In genomic region chr3:109561776-109562175, GRCm38 (mm10) we compare ENCODE assay signal across 22 mouse cellular contexts.
DNase-seq lines count a peak whose midpoint lies in the region; ATAC-seq and TF ChIP-seq lines count a peak whose summit lies in the region.
"Had no signal": no experiment of that assay in that cellular context is flagged by ENCODE, and none has a peak within 500 bp of the region (broad histone marks: within the 10 kb centered on the region; RNA-seq: fewer than 3 reads in every experiment).

No protein-coding gene starts in this region.

- peak; percentile 22 for DNase-seq in kidney, adult 2 months
- DNase-seq in kidney, postnatal 4 days, result no peak
- peak; percentile 85 for DNase-seq in midbrain, embryonic 11.5 days (ENCODE audit: low spot score, missing footprints)
- DNase-seq in hindbrain, embryonic 11.5 days (ENCODE audit: low spot score), result no peak
- DNase-seq in stomach, postnatal 0 days (ENCODE audit: low spot score), result no peak
- no peak for DNase-seq in gastrocnemius, adult 2 months
- DNase-seq: adrenal gland, postnatal 36 days; kidney, postnatal 36 days; lung, adult 18-20 months; lung, postnatal 10 days; right cerebral cortex, adult 18-20 months; right cerebral cortex, postnatal 4 days; thymus, postnatal 36 days had no signal

- no peak overlapping the region for H3K4me2 ChIP-seq in midbrain, embryonic 11.5 days
- H3K4me2 ChIP-seq in midbrain, embryonic 13.5 days (replicated peaks), result no peak overlapping the region
- no peak overlapping the region for H3K4me2 ChIP-seq in hindbrain, embryonic 11.5 days (replicated peaks; ENCODE audit: low read depth, low read length)
- H3K4me2 ChIP-seq in stomach, postnatal 0 days (replicated peaks; ENCODE audit: low read depth), result no peak overlapping the region
- H3K4me2 ChIP-seq: forebrain, embryonic 12.5 days; heart, embryonic 11.5 days; intestine, embryonic 15.5 days; limb, embryonic 13.5 days; liver, embryonic 12.5 days; midbrain, embryonic 12.5 days; neural tube, embryonic 13.5 days had no signal

- TF ChIP-seq POLR2A in kidney, adult 2 months (IDR thresholded peaks at IDR 0.05; ENCODE audit: low read depth, low read length), result no peak

- TF ChIP-seq EP300 in stomach, postnatal 0 days (optimal IDR thresholded peaks at IDR 0.05), result no peak

- ATAC-seq in midbrain, embryonic 11.5 days (ENCODE audit: low FRiP score), result peak; percentile 33; the same call in 1 of the 2 replicates
- no peak for ATAC-seq in midbrain, embryonic 13.5 days
- ATAC-seq in hindbrain, embryonic 11.5 days (ENCODE audit: low FRiP score), result peak; percentile 59
- ATAC-seq in stomach, postnatal 0 days (ENCODE audit: low FRiP score, low TSS enrichment), result peak; percentile 86
- ATAC-seq: CD4-positive, CD25-positive, alpha-beta regulatory T cell, adult 4 months; intestine, embryonic 15.5 days; liver, embryonic 12.5 days had no signal

- 25% methylated on average over 7 of the region's 7 CpGs for WGBS in kidney, adult 2 months
- 64% methylated on average over 7 of the region's 7 CpGs for WGBS in midbrain, embryonic 11.5 days
- 54% methylated on average over 7 of the region's 7 CpGs for WGBS in midbrain, embryonic 13.5 days
- WGBS in hindbrain, embryonic 11.5 days, result 45% methylated on average over 7 of the region's 7 CpGs
- 44% methylated on average over 7 of the region's 7 CpGs for WGBS in stomach, postnatal 0 days

- 0 out of 2 replicates have a peak, but pooled peaks cover 2% of the 10 kb centered on the region for H3K4me1 ChIP-seq in kidney, adult 2 months (ENCODE audit: control insufficient read depth, insufficient read depth, low read length)
- no peaks in the 10 kb centered on the region; the same call in 1 of the 2 replicates for H3K4me1 ChIP-seq in midbrain, embryonic 11.5 days (ENCODE audit: control insufficient read depth, insufficient read depth, low read length)
- H3K4me1 ChIP-seq in midbrain, embryonic 13.5 days (replicated peaks), result peaks cover 8% of the 10 kb centered on the region; the same call in 1 of the 2 replicates
- H3K4me1 ChIP-seq in hindbrain, embryonic 11.5 days (replicated peaks; ENCODE audit: control insufficient read depth, insufficient read depth, low read length), result no peaks in the 10 kb centered on the region
- no peaks in the 10 kb centered on the region for H3K4me1 ChIP-seq in stomach, postnatal 0 days (replicated peaks; ENCODE audit: control insufficient read depth, insufficient read depth)
- H3K4me1 ChIP-seq: forebrain, embryonic 12.5 days; limb, embryonic 13.5 days; liver, embryonic 12.5 days had no signal

- no peaks in the 10 kb centered on the region for H3K9me3 ChIP-seq in midbrain, embryonic 11.5 days (ENCODE audit: control insufficient read depth, low read length)
- H3K9me3 ChIP-seq in midbrain, embryonic 13.5 days, result no peaks in the 10 kb centered on the region
- no peaks in the 10 kb centered on the region for H3K9me3 ChIP-seq in hindbrain, embryonic 11.5 days (ENCODE audit: control insufficient read depth, low read length)
- no peaks in the 10 kb centered on the region for H3K9me3 ChIP-seq in stomach, postnatal 0 days (ENCODE audit: control insufficient read depth, low read length)
- H3K9me3 ChIP-seq: forebrain, embryonic 12.5 days; intestine, embryonic 15.5 days; limb, embryonic 13.5 days; liver, embryonic 12.5 days; midbrain, embryonic 12.5 days; neural tube, embryonic 13.5 days had no signal

- intact Hi-C loops in gastrocnemius, adult 2 months (cut with DNase I), result no loop called here

- H3K36me3 ChIP-seq in kidney, adult 2 months (ENCODE audit: control insufficient read depth, insufficient read depth, low read length), result no peaks in the 10 kb centered on the region
- no peaks in the 10 kb centered on the region for H3K36me3 ChIP-seq in midbrain, embryonic 11.5 days (ENCODE audit: control insufficient read depth, insufficient read depth, low read length)
- H3K36me3 ChIP-seq in midbrain, embryonic 13.5 days, result no peaks in the 10 kb centered on the region
- no peaks in the 10 kb centered on the region for H3K36me3 ChIP-seq in hindbrain, embryonic 11.5 days (ENCODE audit: control insufficient read depth, insufficient read depth, low read length)
- no peaks in the 10 kb centered on the region for H3K36me3 ChIP-seq in stomach, postnatal 0 days (ENCODE audit: control insufficient read depth, insufficient read depth, low read length)
- H3K36me3 ChIP-seq: forebrain, embryonic 12.5 days; intestine, embryonic 15.5 days; limb, embryonic 13.5 days; liver, embryonic 12.5 days; midbrain, embryonic 12.5 days; neural tube, embryonic 13.5 days had no signal

- H3K9ac ChIP-seq in midbrain, embryonic 11.5 days (ENCODE audit: low read length), result no peak overlapping the region
- H3K9ac ChIP-seq in midbrain, embryonic 13.5 days (replicated peaks), result no peak overlapping the region
- H3K9ac ChIP-seq in hindbrain, embryonic 11.5 days (ENCODE audit: low read depth, low read length), result no peak overlapping the region
- H3K9ac ChIP-seq in stomach, postnatal 0 days (ENCODE audit: low read length), result no peak overlapping the region
- H3K9ac ChIP-seq: forebrain, embryonic 12.5 days; intestine, embryonic 15.5 days; limb, embryonic 13.5 days; liver, embryonic 12.5 days; midbrain, embryonic 12.5 days; neural tube, embryonic 13.5 days had no signal

- TF ChIP-seq CTCF in kidney, adult 2 months (conservative IDR thresholded peaks at IDR 0.05; ENCODE audit: insufficient read depth, insufficient read length, low read depth, low read length), result no peak
- TF ChIP-seq CTCF in stomach, postnatal 0 days (IDR thresholded peaks at IDR 0.05; ENCODE audit: low read depth), result no peak
- no peak for TF ChIP-seq CTCF in gastrocnemius, adult 2 months (IDR thresholded peaks at IDR 0.05)

- H3K27me3 ChIP-seq in kidney, adult 2 months (replicated peaks; ENCODE audit: control insufficient read depth, insufficient read depth, low read length), result no peaks in the 10 kb centered on the region
- no peaks in the 10 kb centered on the region for H3K27me3 ChIP-seq in midbrain, embryonic 11.5 days (ENCODE audit: control insufficient read depth, insufficient read depth, low read length)
- H3K27me3 ChIP-seq in midbrain, embryonic 13.5 days, result no peaks in the 10 kb centered on the region
- H3K27me3 ChIP-seq in hindbrain, embryonic 11.5 days (ENCODE audit: control insufficient read depth, insufficient read depth, low read length), result no peaks in the 10 kb centered on the region
- H3K27me3 ChIP-seq in stomach, postnatal 0 days (ENCODE audit: control insufficient read depth, insufficient read depth, low read length), result no peaks in the 10 kb centered on the region
- H3K27me3 ChIP-seq: forebrain, embryonic 12.5 days; intestine, embryonic 15.5 days; limb, embryonic 13.5 days; liver, embryonic 12.5 days; midbrain, embryonic 12.5 days; neural tube, embryonic 13.5 days had no signal

- H3K4me3 ChIP-seq in kidney, adult 2 months (ENCODE audit: insufficient read depth, low read depth, low read length), result no peak overlapping the region
- H3K4me3 ChIP-seq in midbrain, embryonic 11.5 days (ENCODE audit: low read depth, low read length), result no peak overlapping the region
- no peak overlapping the region for H3K4me3 ChIP-seq in midbrain, embryonic 13.5 days (replicated peaks)
- H3K4me3 ChIP-seq in hindbrain, embryonic 11.5 days (ENCODE audit: low read depth, low read length), result no peak overlapping the region
- no peak overlapping the region for H3K4me3 ChIP-seq in stomach, postnatal 0 days (ENCODE audit: low read depth, low read length)
- H3K4me3 ChIP-seq in gastrocnemius, adult 2 months, result no peak overlapping the region
- H3K4me3 ChIP-seq: forebrain, embryonic 12.5 days; intestine, embryonic 15.5 days; limb, embryonic 13.5 days; liver, embryonic 12.5 days; midbrain, embryonic 12.5 days; neural tube, embryonic 13.5 days had no signal

- H3K27ac ChIP-seq in kidney, adult 2 months (ENCODE audit: insufficient read depth, low read depth, low read length), result peak overlapping the region; percentile 56
- no peak overlapping the region for H3K27ac ChIP-seq in midbrain, embryonic 11.5 days (ENCODE audit: low read depth, low read length)
- H3K27ac ChIP-seq in midbrain, embryonic 13.5 days, result no peak overlapping the region
- peak overlapping the region; percentile 51 for H3K27ac ChIP-seq in hindbrain, embryonic 11.5 days (ENCODE audit: low read depth, low read length)
- no peak overlapping the region for H3K27ac ChIP-seq in stomach, postnatal 0 days (replicated peaks)
- H3K27ac ChIP-seq in gastrocnemius, adult 2 months, result no peak overlapping the region
- H3K27ac ChIP-seq: forebrain, embryonic 12.5 days; intestine, embryonic 15.5 days; limb, embryonic 13.5 days; liver, embryonic 12.5 days; midbrain, embryonic 12.5 days; neural tube, embryonic 13.5 days had no signal

Comparison
In these comparisons a context has a peak if more than half of its experiments do, and no peak if none do; other contexts are left out.
1. DNase-seq: peak in kidney, adult 2 months (single experiment) and midbrain, embryonic 11.5 days (single experiment); none in kidney, postnatal 4 days (0 of 2), hindbrain, embryonic 11.5 days (single experiment), stomach, postnatal 0 days (single experiment) and gastrocnemius, adult 2 months (single experiment).
2. H3K27ac ChIP-seq: peak in kidney, adult 2 months (single experiment) and hindbrain, embryonic 11.5 days (single experiment); none in midbrain, embryonic 11.5 days (single experiment), midbrain, embryonic 13.5 days (single experiment), stomach, postnatal 0 days (single experiment) and gastrocnemius, adult 2 months (single experiment).